Mouse (Mus musculus): Measurements from ENCODE around the gene Tuba1b. TPM values are rescaled to one million over a fixed set of nuclear protein-coding genes. Genes with fewer than 3 reads are reported as not detected.
A peak's percentile ranks its signal among the peaks of the same experiment; 100 is the strongest.
"Not testable (repeated sequence)": the region's sequence is repeated elsewhere in the genome, so short reads cannot be mapped to it uniquely, and the experiment has no call there.

Gene Tuba1b
- total RNA-seq, 4 experiments from 2014 or later: 12.6 to 24.6 (median 20.3) TPM

GRCm38 (mm10) chr15:98954425-98955253 lies 20.3 kb upstream of the Tuba1b start:
- no peak for DNase-seq (ENCODE audit: low spot score in 2 of 2)

- DNase-seq (ENCODE audit: low spot score in 2 of 2): peak; percentile 78 to 85
Measured at GRCm38 (mm10) chr15:98953401-98954356, 19.3 kb upstream of the Tuba1b start, which contains the start of the genes Gm49450 and Tuba1a. Gene Gm49450, minus strand, starts transcription at chr15:98953551. Gene Tuba1a, minus strand, starts transcription at chr15:98953703.

- peak; percentile 28 to 49 for DNase-seq (ENCODE audit: low spot score in 2 of 2)
Measured at GRCm38 (mm10) chr15:98952751-98953400, 18.5 kb upstream of the Tuba1b start.

- DNase-seq (ENCODE audit: low spot score in 2 of 2): no peak
Measured at GRCm38 (mm10) chr15:98952063-98952455, 17.7 kb upstream of the Tuba1b start.

- DNase-seq (ENCODE audit: low spot score in 2 of 2): not testable (repeated sequence)
Measured at GRCm38 (mm10) chr15:98951122-98952062, 17.0 kb upstream of the Tuba1b start.

GRCm38 (mm10) chr15:98949607-98949892 lies 15.2 kb upstream of the Tuba1b start:
- no peak for DNase-seq (ENCODE audit: low spot score in 2 of 2)

GRCm38 (mm10) chr15:98948857-98949606 lies 14.7 kb upstream of the Tuba1b start:
- DNase-seq (ENCODE audit: low spot score in 2 of 2): no peak

- DNase-seq (ENCODE audit: low spot score in 2 of 2): no peak
Measured at GRCm38 (mm10) chr15:98948382-98948781, 14.0 kb upstream of the Tuba1b start.

GRCm38 (mm10) chr15:98947884-98948283 lies 13.5 kb upstream of the Tuba1b start:
- no peak for DNase-seq (ENCODE audit: low spot score in 2 of 2)

- no peak for DNase-seq (ENCODE audit: low spot score in 2 of 2)
Measured at GRCm38 (mm10) chr15:98943133-98943532, 8.8 kb upstream of the Tuba1b start.

GRCm38 (mm10) chr15:98942081-98942480 lies 7.7 kb upstream of the Tuba1b start:
- DNase-seq (ENCODE audit: low spot score in 2 of 2): no peak

GRCm38 (mm10) chr15:98941539-98941938 lies 7.2 kb upstream of the Tuba1b start:
- no peak for DNase-seq (ENCODE audit: low spot score in 2 of 2)

- DNase-seq (ENCODE audit: low spot score in 2 of 2): no peak
Measured at GRCm38 (mm10) chr15:98940816-98941215, 6.5 kb upstream of the Tuba1b start.

GRCm38 (mm10) chr15:98933833-98934216 lies 540 bp downstream of the Tuba1b start:
- DNase-seq (ENCODE audit: low spot score in 2 of 2): peak; percentile 87 to 92

- not testable (repeated sequence) for DNase-seq (ENCODE audit: low spot score in 2 of 2)
Measured at GRCm38 (mm10) chr15:98933004-98933671, 1.2 kb downstream of the Tuba1b start.

- no peak for DNase-seq (ENCODE audit: low spot score in 2 of 2)
Measured at GRCm38 (mm10) chr15:98930998-98931397, 3.4 kb downstream of the Tuba1b start.

GRCm38 (mm10) chr15:98930017-98930734 lies 4.2 kb downstream of the Tuba1b start:
- DNase-seq (ENCODE audit: low spot score in 2 of 2): no peak

GRCm38 (mm10) chr15:98928598-98929240 lies 5.6 kb downstream of the Tuba1b start:
- peak; percentile 41 to 53 for DNase-seq (ENCODE audit: low spot score in 2 of 2)

All from gastrocnemius, adult 8-10 months (tissue).